Mouse (Mus musculus) megakaryocyte, embryonic 14.5 days (primary cell): ENCODE measurements at regions not wholly inside any gene's neighbourhood (a gene's known extent, or its start where the extent isn't known, plus 50 kb on each side); places are given as distances from the start of the nearest gene placed in this dataset.

Experiments used
- FLI1 ChIP-seq: IDR thresholded peaks from 2 replicates; pipeline ENCODE4 v1.6.1; 2012; ENCODE audit warnings: low read length, inconsistent platforms, mixed read lengths
- GATA1 ChIP-seq: IDR thresholded peaks from 3 replicates; pipeline ENCODE4 v1.6.1; 2012; ENCODE audit warnings: mixed read lengths, low read length, inconsistent platforms, borderline replicate concordance

- no peak for TF ChIP-seq GATA1
- no peak for TF ChIP-seq FLI1
These were observed 296.1 kb downstream of the Nuak1 start for GRCm38 (mm10) chr10:84144344-84144687.
